Mouse (Mus musculus) intestine, postnatal 0 days (tissue): ENCODE results near the gene Chrnb1. TPM values are rescaled to one million over a fixed set of nuclear protein-coding genes. Genes with fewer than 3 reads are reported as not detected.
A peak's percentile ranks its signal among the peaks of the same experiment; 100 is the strongest.

Source experiments
- ATAC-seq: fragments of 200-750 bp; cut with Nextera tagmentation; 2 replicates; pipeline ENCODE4 v1.8.0; 2017; ENCODE audit warnings: mild to moderate bottlenecking, moderate TSS enrichment, moderate library complexity
- H3K27ac ChIP-seq: fragments of 300-500 bp; sonication (generic); 2 replicates; pipeline ENCODE4 v1.5.1; 2014; ENCODE audit warnings: mild to moderate bottlenecking, low read depth, low read length, moderate library complexity
- H3K27me3 ChIP-seq: fragments of 300-500 bp; sonication (generic); replicated peaks from 2 replicates; pipeline ENCODE4 v1.6.1; 2014; ENCODE audit warnings: low read length, mixed read lengths; ENCODE audit not compliant: control insufficient read depth, insufficient read depth
- H3K36me3 ChIP-seq: fragments of 300-500 bp; sonication (generic); 2 replicates; pipeline ENCODE4 v1.6.1; 2014; ENCODE audit warnings: mild to moderate bottlenecking, moderate library complexity; ENCODE audit not compliant: control insufficient read depth, insufficient read depth
- H3K4me1 ChIP-seq: fragments of 300-500 bp; sonication (generic); replicated peaks from 2 replicates; pipeline ENCODE4 v1.6.1; 2014; ENCODE audit warnings: antibody characterized with exemption, low read length, mixed read lengths; ENCODE audit not compliant: control insufficient read depth, insufficient read depth
- H3K4me2 ChIP-seq: fragments of 300-500 bp; sonication (generic); replicated peaks from 2 replicates; pipeline ENCODE4 v1.6.1; 2014; ENCODE audit warnings: low read depth, mild to moderate bottlenecking, moderate library complexity
- H3K4me3 ChIP-seq: fragments of 300-500 bp; sonication (generic); 2 replicates; pipeline ENCODE4 v1.5.1; 2014; ENCODE audit warnings: low read depth, low read length
- H3K9ac ChIP-seq: fragments of 300-500 bp; sonication (generic); 2 replicates; pipeline ENCODE4 v1.6.1; 2014; ENCODE audit warnings: mild to moderate bottlenecking, low read depth, low read length
- H3K9me3 ChIP-seq: fragments of 300-500 bp; sonication (generic); 2 replicates; pipeline ENCODE4 v1.6.1; 2016; ENCODE audit warnings: mixed run types; ENCODE audit not compliant: control insufficient read depth
- CTCF ChIP-seq: sonication (generic); IDR thresholded peaks from 2 replicates; pipeline ENCODE4 v1.5.1; 2016; ENCODE audit warnings: low read depth, mild to moderate bottlenecking, control low read depth, antibody characterized with exemption, moderate library complexity
- WGBS: fragments of 180-500 bp; shearing (Covaris S2); extraction: QIAGEN DNeasy Blood & Tissue Kit; methylation state at CpG from one replicate; pipeline ENCODE4 v1.1.7; 2014; 5-methylcytosine and 5-hydroxymethylcytosine counted together
- polyA plus RNA-seq: library from polyadenylated mRNA; unstranded; fragments of >200 nt; fragmentation: Nextera tagmentation; extraction: Ambion mirVana; gene quantifications from 2 replicates; pipeline ENCODE4 v1.2.1, GENCODE M21; 2015

Gene Chrnb1
- polyA plus RNA-seq, 1 experiment from 2014 or later = 2.8 TPM

DNA sequence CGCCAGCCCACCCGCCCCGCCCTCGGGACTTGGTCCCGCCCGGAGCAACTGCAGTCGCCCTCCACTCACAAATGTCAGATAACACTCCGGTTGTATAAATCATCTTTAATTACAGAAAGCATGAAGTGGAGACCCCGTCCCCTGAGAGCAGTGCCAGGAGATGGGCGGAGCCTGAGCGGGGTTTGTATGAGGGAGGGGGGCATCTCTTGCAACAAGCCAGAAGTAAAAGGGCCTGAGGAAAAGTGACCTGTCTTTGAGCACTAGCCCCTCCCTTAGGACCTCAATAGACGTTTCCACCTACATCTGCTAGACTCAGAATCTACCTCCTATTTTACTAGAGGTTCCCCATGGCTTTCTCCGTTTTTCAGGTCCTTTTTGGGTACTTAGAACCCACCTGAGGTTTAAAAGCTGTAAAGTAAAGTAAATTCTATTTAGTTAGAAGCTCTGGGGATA is 266 bp upstream of the Chrnb1 start:
- WGBS = 7% methylated on average over 13 of the region's 13 CpGs
- peak overlapping the region; percentile 31; the same call in 1 of the 2 replicates for H3K9ac ChIP-seq
- ATAC-seq = no peak

DNA sequence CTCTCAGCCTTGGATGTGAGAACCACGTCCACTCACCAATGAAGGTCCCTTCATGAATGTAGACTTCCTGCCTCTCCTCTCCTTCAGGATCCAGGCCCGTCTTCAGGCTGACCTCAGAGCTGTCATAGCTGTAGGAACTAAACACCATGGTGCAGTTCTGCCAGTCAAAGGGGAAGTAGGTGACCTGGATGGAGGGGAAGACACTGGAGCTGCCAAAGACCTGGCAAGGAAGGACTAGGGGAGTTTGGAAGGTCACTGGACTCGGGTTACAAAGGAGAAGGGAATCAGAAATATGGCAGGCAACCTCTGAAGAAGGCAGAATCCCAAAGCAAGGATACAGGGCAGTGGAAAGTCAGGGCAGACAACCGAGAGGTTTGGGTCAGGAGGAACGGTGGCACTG is 2.3 kb downstream of the Chrnb1 start:
- Histone ChIP-seq H3K4me1 (0 out of 2 replicates have a peak, but pooled peaks cover 5% of the 10 kb centered on the region), H3K27me3 (no peaks in the 10 kb centered on the region; the same call in 1 of the 2 replicates), H3K4me2 (no peak overlapping the region), H3K9me3 (no peaks in the 10 kb centered on the region), H3K9ac (no peak overlapping the region), H3K4me3 (no peak overlapping the region), H3K36me3 (no peaks in the 10 kb centered on the region), H3K27ac (no peak overlapping the region)
- WGBS = 74% methylated on average over 5 of the region's 5 CpGs
- TF ChIP-seq CTCF = no peak
- ATAC-seq = no peak

More for the DNA sequence above, 266 bp upstream of the Chrnb1 start:
- peak overlapping the region; percentile 48 for H3K4me3 ChIP-seq
- no peaks in the 10 kb centered on the region for H3K9me3 ChIP-seq
- H3K4me2 ChIP-seq = peak overlapping the region; percentile 97
- no peak overlapping the region for H3K27ac ChIP-seq
- peaks cover 7% of the 10 kb centered on the region; the same call in 1 of the 2 replicates for H3K27me3 ChIP-seq
- no peak for TF ChIP-seq CTCF
- H3K4me1 ChIP-seq = 0 out of 2 replicates have a peak, but pooled peaks cover 11% of the 10 kb centered on the region
- no peaks in the 10 kb centered on the region for H3K36me3 ChIP-seq

DNA sequence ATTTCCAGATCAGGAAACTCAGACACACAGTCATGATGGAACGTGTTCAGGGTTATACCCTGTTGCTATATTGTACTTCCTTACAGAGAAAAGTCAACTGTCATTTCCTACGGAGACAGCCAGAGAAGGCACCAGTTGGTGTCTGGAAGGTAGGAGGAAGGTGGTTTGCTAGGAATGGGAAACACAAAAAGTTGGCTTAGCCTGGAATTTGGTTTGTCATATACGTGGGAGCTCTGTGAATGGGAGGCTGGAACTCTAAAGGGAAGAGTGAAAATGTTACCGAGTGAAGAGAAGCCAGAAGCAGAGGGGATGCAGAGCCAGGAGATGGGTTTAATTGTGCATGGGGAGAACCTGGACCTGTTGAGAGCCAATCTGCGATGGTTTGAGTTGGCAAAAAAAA is 4.3 kb downstream of the Chrnb1 start:
- Histone ChIP-seq H3K27me3 (no peaks in the 10 kb centered on the region; the same call in 1 of the 2 replicates), H3K4me1 (0 out of 2 replicates have a peak, but pooled peaks cover 5% of the 10 kb centered on the region), H3K4me3 (no peak overlapping the region), H3K9ac (no peak overlapping the region), H3K36me3 (no peaks in the 10 kb centered on the region), H3K27ac (no peak overlapping the region), H3K9me3 (no peaks in the 10 kb centered on the region), H3K4me2 (no peak overlapping the region)
- no peak for TF ChIP-seq CTCF
- 71% methylated on average over 5 of the region's 5 CpGs for WGBS
- no peak for ATAC-seq

DNA sequence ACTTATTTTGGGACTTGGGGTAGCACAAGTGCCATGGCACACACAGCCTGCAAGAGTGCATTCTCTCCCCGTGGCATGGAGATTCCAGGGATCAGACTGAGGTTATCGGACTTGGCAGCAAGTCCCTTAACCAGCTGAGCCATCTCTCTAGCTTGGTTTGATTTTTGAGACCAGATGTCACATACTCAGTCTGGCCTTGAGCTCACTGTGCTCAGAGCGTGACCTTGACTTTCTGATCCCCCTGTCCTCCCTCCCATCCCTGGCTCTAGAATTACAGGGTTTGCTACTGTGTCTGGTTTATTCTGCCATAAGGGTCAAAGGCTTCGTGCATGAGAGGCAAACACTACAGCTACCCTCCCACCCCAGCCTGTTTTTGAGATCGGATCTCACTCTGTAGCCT is 6.3 kb downstream of the Chrnb1 start:
- TF ChIP-seq CTCF = no peak
- H3K4me2 ChIP-seq = no peak overlapping the region
- no peaks in the 10 kb centered on the region for H3K36me3 ChIP-seq
- no peak for ATAC-seq
- H3K4me3 ChIP-seq = no peak overlapping the region
- H3K27ac ChIP-seq = no peak overlapping the region
- no peaks in the 10 kb centered on the region for H3K4me1 ChIP-seq
- H3K27me3 ChIP-seq = no peaks in the 10 kb centered on the region; the same call in 1 of the 2 replicates
- no peaks in the 10 kb centered on the region for H3K9me3 ChIP-seq
- 61% methylated on average over 5 of the region's 5 CpGs for WGBS
- H3K9ac ChIP-seq = no peak overlapping the region

DNA sequence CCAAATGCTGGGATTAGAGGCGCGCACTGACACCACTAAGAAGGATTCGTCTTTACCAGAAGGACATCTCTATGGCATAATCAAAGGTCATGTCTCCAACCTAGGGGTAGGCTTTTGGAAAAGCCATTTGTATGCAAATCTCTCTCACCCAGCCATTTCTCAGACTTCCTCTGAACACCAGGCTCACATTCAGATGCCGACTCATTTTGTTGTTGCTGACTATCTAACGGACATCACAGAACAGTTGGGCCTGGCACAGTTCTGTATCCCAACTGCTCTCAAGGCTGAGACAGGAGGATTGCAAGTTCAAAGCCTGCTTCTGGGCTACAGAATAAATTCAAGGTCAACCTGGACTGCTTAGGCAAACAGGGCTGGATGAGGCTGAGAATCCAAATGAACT is 8.4 kb downstream of the Chrnb1 start:
- no peak for TF ChIP-seq CTCF
- no peak overlapping the region for H3K4me2 ChIP-seq
- H3K27me3 ChIP-seq = no peaks in the 10 kb centered on the region
- H3K4me1 ChIP-seq = 0 out of 2 replicates have a peak, but pooled peaks cover 3% of the 10 kb centered on the region
- no peaks in the 10 kb centered on the region for H3K36me3 ChIP-seq
- no peaks in the 10 kb centered on the region for H3K9me3 ChIP-seq
- H3K4me3 ChIP-seq = no peak overlapping the region
- ATAC-seq = no peak
- no peak overlapping the region for H3K9ac ChIP-seq
- H3K27ac ChIP-seq = no peak overlapping the region
- WGBS = 92% methylated on average over 5 of the region's 5 CpGs

DNA sequence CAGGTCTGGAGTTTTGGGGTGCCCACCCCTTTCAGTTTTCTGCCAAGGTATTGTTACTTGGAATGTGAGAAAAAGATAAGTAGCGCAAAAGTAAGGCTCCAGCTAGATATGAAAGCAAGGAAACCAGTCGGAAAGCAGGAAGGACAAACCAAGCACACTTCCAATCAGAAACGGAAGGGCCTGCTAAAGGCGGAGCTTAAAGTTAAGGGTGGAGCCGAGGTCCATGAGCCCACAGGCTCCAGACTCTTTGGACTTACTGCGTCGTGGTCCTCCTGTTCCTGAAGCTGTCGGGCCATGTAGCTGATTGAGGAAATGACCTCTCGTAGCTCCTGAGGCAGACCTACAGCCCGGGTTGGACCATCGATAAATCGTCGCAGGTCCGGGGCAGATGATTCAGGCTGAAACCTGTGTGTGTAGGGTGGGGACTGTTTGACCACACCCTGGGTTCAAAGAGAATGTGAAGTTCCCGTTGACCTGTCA is 10.9 kb downstream of the Chrnb1 start:
- H3K9ac ChIP-seq = 0 out of 2 replicates have a peak overlapping the region, but pooled peaks have one; percentile 17
- no peak for TF ChIP-seq CTCF
- peak overlapping the region; percentile 31; the same call in 1 of the 2 replicates for H3K4me3 ChIP-seq
- no peaks in the 10 kb centered on the region for H3K9me3 ChIP-seq
- WGBS = 13% methylated on average over 15 of the region's 15 CpGs
- H3K4me1 ChIP-seq = 0 out of 2 replicates have a peak, but pooled peaks cover 3% of the 10 kb centered on the region
- peak overlapping the region; percentile 57 for H3K27ac ChIP-seq
- peak; percentile 85 for ATAC-seq
- no peaks in the 10 kb centered on the region for H3K36me3 ChIP-seq
- peak overlapping the region; percentile 57 for H3K4me2 ChIP-seq
- H3K27me3 ChIP-seq = no peaks in the 10 kb centered on the region
